Mouse (Mus musculus) CD4-positive naive resting alpha-beta T cell, adult 57 days (primary cell): ENCODE results near the gene Nip7. TPM values are rescaled to one million over a fixed set of nuclear protein-coding genes. Genes with fewer than 3 reads are reported as not detected.

ENCODE experiments used
- total RNA-seq: library from RNA; stranded (reverse); gene quantifications from one replicate; pipeline ENCODE4 v1.2.4, GENCODE M21; 2023

The Nip7 gene
- total RNA-seq = 67.0 TPM

DNA sequence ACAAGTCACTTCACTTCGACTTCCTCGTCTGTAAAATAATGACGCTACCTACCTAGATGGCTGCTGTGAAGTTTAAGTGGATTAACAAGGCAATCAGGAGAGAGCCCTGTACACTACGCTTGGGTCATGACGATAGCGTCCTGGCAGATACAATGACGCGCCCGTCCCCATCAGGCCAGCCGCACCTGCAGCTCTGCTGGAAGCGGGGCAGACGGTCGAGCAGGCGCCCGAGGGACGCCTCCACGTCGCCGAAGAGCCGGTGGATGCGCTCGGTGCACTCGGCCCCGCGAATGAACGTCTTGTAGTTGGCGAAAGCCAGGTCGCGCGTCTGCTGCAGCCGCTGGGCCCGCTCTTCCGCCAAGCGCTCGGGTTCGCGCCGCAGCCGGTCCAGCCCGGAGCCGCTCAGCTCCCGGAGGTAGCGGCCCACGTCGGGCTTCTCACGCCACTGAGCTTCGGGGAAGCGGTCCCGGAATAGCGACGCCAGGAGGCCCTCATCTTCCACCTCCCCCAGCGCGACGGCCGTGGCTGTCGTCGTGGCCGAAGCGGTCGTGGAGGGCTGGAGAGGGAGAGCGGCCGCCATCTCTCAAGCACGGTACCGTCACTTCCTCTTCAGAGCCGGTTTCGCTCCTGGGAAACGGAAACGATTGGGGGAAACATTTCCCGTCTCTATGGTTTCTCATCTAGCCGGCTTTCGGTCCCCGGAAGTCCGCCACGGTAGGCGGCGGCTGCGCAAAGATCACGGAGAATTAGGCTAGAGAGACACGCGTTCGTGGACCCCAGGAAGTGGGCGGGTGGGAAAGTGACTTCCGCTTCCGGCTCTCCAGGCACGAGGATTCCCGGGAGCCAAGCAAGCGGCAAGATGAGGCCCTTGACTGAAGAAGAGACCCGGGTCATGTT, at the start of gene Nip7, which contains the start of gene Cog8:
Gene Nip7, plus strand, starts transcription at position 802 of the 897 bp plus-strand sequence.
Gene Cog8, minus strand, starts transcription at position 614 of the 897 bp plus-strand sequence.

DNA sequence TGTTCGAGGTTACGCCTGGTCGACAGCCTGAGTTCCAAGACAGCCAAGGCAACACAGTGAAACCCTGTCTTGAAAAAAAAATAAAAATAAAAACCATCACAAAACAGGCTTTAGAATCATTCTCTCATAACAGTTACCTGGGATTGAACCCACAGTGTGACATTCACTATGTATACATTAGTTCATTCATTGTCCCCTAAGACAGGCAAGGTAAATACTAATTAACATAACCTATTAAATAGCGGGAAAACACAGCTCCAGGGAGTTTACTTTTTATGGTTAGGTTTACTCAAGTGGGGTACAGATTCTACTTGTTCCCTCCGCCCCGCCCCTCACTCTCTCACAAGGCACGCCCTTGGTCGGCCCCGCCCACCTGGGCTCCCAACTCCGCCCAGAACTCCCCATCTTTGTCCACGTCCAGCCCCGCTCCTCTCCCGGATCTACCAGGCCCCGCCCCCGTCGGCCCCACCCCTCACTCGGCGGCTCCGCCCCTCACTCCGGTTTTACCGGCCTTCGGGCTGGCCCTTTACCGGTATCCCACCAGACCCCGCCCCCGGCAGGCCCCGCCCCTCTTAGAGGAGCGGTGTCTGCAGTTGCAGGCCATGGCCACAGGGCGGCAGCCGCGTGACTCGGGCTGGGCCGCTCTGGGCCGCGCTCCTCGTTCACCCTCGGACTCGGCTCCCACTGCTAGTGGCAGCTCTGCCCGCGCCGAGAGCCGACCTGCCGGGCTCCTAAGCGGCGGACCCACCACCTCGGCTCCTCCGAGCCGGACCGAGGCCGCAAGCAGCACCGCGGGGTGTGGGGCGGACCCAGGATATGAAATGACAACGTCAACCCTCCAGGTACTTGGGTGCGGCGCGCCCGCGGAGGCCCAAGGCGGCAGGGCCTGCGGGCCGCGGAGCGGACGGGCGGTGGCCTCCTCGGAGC, 25.8 kb upstream of the Nip7 start, which contains the start of gene Vps4a:
Gene Vps4a, plus strand, starts transcription at position 573 of the 927 bp plus-strand sequence.

DNA sequence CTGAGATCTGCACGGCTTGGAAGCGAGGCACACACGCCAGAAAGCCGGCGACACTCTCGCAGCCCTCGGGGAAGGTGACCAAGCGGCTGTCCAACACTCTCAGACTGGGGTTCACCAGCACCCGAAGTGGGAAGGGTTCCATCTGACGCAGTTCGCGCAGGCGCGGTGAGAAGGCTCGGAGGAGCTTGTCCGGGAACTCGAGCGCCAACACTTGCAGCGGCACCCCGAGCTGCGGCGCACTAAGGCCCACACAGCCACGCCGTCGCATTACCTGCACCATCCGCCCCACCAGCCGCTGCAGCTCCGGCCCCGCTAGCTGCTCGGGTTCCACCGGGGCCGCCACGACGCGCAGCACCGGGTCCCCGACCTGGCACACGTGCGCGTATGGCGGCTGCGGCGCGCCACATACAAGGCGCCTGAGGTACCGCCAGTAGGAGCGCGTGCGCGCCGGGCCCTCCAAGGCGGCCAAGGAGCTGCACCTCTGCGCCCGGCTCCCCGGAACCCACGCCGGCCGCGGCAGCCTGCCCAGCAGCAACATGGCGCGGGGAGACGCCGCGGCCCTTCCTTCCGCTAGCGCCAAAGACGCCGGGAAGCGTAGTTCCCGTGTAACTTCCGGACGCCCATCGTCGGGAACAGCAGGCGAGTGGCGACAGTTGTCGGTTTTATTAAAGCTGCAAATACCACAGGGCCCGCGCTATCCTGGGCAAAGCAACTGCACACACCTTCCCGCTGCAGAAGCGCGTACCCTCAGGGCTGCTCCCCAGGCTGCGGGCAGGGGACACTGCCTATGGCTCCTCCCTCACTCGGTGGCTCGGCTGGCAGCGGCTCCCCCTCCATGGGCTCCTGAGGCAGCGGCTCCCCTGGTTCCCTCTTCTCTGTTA, 8.4 kb upstream of the Nip7 start, which contains the start of gene Pdf:
Gene Pdf, minus strand, starts transcription at position 554 of the 881 bp plus-strand sequence.

DNA sequence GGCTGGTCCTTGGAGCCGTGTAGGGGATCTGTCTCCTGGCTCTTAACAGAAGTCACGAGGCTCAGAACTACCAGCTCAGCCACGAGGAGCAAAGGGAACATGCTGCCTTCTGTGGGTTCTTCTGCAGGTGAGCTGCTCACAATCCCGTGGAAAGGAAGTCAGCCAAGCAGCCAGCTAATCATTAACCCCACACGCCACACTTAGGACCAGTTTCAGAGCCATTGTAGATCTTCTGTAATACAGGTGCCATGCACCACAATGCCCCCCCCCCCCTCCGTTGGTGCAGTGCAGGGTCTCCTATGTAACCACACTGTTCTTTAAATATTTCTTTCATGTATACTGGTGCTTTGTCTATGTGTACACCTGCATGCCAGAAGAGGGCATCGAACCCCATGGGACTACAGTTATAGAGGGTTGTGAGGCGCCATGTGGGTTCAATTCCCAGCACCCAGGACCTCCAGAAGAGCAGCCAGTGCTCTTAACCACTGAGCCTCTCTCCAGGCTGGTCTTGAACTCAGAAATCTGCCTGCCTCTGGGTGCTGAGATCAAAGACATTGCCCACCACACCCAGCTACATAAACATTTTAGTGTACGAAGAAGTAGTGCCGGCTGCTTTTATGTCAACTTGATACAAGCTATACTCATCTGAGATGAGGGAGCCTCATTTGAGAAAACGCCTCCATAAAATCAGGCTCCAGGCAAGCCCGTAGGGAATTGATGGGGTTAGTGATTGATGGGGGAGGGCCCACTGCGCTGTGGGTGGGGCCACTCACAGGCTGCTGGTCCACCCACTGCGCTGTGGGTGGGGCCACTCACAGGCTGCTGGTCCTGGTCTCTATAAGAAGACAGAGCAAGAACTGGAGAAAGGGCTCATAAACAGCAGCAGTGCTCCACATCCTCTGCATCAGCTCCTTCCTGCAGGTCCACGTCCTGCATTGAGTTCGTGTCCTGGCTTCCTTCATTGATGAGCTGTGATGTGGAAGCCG, 9.1 kb downstream of the Nip7 start, which contains the start of gene Tmed6:
Gene Tmed6, minus strand, starts transcription at position 134 of the 986 bp plus-strand sequence.

DNA sequence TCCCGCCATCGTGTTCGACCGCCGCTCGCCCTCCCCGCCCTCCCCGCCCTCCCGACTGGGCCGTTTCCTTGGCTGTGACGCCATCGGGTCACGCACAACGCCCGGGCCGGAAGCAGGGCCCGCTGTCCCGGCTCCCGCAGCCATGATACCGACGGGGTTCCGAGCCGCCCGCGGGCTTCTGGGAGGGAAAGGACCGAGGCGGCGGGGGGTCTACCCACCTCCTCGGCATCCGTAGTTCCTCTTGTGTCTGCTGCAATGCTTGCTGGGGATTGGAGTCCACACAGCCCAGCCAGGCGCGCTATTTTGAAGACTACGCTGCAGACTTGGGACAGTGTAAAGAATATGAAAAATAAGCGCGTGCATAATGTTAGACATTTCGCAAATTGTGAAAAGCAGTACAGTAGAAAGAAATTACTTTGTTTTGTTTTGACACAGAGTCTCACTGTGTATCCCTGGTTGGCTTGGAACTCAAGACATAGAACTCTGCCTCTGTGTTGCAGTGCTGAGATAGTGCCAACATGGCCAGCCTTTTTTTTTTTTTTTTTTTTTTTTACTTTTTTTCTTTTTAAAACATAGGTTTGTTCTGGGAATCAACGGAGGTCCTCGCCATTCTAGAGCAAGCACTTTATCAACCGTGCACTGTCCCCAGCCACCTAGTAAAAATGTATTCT, 39.8 kb downstream of the Nip7 start, which contains the start of gene Terf2:
Gene Terf2, minus strand, starts transcription at position 182 of the 671 bp plus-strand sequence.

Other genes starting within 250 kb of the Nip7 start
- 0.68 TPM for gene Has3, start 186.6 kb upstream of the Nip7 start, total RNA-seq
- 52.8 TPM for gene Utp4, start 163.2 kb upstream of the Nip7 start, total RNA-seq
- gene Sntb2, start 121.1 kb upstream of the Nip7 start, total RNA-seq = 6.9 TPM
- 53.4 TPM for gene Vps4a, start 25.7 kb upstream of the Nip7 start, total RNA-seq
- 8.3 TPM for gene Pdf, start 8.3 kb upstream of the Nip7 start, total RNA-seq
- 37.7 TPM for gene Cog8, start 188 bp upstream of the Nip7 start, total RNA-seq
- not detected for gene Tmed6, start 8.8 kb downstream of the Nip7 start, total RNA-seq
- 57.1 TPM for gene Terf2, start 39.7 kb downstream of the Nip7 start, total RNA-seq
- gene Cyb5b, start 93.8 kb downstream of the Nip7 start, total RNA-seq = 27.7 TPM
- 62.3 TPM for gene Nfat5, start 236.6 kb downstream of the Nip7 start, total RNA-seq